Mouse (Mus musculus) retina, embryonic 14.5 days (tissue): ENCODE data around the gene Snx5.

ENCODE experiments used
- DNase-seq: peaks from one replicate; pipeline ENCODE4 v3.0.0-alpha.2; 2015; ENCODE audit warnings: low spot score

Snx5 gene

GRCm38 (mm10) chr2:144270507-144271420 lies at the start of gene Snx5, which contains the start of gene Mgme1:
Gene Snx5, minus strand, starts transcription at chr2:144270906.
Gene Mgme1, plus strand, starts transcription at chr2:144270663.
- DNase-seq: peak; percentile 92

DNA sequence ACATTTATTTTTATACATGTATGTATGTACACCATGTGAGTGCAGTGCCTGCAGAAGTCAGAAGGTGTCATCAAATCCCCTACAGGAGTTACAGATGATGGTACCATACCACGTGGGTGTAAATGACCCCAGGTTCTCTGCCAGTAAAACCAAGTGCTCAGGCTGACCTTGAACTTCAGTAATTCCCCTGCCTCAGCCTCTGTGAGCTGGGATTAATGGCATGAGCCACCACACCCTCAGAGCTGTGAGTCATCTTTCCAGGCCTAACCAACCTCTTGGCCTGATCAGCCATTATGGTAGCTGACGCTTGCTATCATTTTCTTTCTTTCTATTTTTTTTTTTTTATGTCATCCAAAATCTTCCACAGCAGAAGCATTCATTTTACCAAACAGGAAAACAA lies 40.7 kb upstream of the Snx5 start:
- no peak for DNase-seq

- DNase-seq: no peak
Measured at GRCm38 (mm10) chr2:144310273-144310672, 39.6 kb upstream of the Snx5 start.

DNA sequence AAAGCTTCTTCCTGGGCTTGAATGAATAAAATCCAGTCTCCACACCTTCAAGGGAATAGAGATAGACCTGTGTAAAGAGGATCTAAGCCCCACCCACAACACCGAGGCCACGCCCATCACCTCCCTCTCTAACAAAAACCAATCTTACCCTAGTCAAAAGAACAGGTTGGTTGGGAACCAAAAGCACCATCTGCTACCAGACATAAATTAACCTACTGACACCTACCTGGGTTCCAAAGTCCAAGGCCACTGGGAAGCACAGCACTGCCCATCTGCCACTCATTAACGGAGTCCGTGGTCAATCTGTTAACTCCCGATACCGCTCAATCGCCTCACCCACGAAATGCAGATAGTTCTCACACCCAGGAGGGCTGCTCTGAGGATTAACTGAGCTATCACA lies 37.9 kb upstream of the Snx5 start:
- no peak for DNase-seq

DNA sequence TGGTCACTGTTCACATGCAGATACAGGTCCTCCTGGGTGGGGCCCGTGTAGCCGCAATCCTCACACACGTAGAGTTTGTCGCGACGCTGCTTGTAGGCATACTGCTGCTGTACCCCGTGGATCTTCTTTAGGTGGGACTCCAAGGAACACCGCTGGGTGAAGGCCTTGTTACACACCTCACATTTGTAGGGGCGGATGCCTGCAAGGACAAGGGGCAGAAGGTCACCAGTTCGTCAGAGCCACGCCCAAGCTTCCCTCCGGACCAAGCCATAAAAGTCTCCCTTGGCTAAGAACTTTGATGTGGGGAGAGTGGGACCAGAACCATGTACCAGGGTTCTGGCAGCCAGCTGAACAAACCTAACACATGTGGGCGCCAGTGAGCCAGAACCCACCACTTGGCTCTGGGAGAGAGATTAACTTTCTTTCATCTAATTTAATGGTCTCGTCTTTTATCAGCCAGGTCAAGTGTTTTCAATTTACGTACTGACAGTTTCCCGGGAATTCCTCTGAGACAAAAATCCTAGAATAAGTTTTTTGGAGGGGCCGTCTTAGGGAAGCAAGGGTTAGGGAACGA lies 35.1 kb upstream of the Snx5 start:
- no peak for DNase-seq

GRCm38 (mm10) chr2:144301101-144301500 lies 30.4 kb upstream of the Snx5 start:
- DNase-seq: no peak

DNA sequence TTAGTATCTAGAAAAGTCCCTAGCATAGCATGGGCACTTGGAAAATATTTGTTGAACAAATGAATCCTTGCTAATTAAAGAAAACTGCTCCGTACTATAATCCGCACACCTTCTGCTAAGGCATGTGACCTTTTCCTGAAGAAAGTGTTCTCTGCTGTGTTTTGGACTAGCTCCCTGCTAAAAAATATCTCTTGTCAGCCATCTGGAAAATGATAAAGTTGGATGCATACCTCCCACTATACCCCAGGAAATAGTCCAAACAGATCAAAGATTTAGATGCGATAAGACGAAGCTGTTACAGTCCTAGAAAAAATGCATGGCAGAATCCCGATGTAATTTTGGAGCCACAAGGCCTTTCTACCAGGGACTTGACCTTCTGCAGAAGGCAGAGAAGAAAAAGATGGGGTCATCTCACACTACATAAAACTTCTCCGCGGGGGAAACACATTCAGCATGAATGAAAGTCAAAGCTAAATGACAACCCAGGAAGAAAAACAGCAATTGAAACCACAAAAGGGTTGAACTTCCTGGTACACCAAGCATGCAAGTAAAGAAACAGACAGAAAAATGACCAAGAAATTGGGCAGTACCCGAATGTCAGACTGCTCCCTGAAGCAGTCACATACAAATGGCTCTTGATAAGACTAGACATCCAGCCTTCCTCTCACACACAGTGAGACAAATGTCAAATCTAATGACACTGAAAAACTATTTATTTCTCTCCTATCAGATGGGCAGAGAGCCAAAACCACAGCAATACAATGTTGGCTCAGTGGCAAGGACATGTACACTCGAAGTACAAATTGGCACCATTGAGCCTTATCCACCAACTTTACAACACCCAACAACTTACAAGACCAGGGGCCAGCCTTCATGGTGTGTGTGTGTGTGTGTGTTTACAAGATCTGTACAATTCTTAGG lies 29.3 kb upstream of the Snx5 start:
- DNase-seq: no peak

- no peak for DNase-seq
Measured at GRCm38 (mm10) chr2:144295145-144295735, 24.5 kb upstream of the Snx5 start.

- no peak for DNase-seq
Measured at GRCm38 (mm10) chr2:144291600-144292305, 21.0 kb upstream of the Snx5 start.

- no peak for DNase-seq
Measured at GRCm38 (mm10) chr2:144290321-144290720, 19.6 kb upstream of the Snx5 start.

DNA sequence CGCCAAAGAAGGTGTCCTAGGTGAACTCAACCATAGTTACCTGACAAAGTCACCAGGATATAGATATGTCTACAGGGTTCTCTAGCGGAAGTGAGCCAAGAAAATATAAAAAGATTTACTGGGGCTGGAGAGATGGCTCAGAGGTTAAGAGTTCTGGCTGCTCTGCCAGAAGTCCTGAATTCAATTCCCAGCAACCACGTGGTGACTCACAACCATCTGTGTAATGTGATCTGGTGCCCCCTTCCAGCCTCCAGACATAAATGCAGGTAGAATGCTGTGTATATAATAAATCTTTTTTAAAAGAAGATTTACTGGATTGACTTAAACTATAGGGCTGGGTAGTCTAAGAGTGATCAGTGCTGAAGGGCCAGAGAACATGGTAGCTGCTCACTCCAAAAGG lies 10.7 kb upstream of the Snx5 start:
- no peak for DNase-seq

DNA sequence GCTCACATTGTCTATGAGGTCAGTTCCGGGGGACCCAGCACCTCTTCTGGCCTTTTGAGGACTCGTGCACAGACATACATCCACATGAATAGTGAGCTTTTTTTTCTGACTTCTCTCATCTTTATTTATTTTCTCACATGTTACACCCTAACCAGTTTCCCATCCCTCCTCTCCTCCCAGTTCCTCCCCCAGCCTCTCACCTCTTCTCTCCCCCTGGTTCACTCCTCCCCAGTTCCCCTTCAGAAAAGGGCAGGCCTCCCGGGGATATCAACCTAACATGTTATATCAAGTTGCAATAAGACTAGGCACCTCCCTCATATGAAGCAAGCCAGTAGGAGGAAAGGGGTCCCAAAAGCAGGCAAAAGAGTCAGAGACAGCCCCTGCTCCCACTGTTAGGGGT lies 9.9 kb upstream of the Snx5 start:
- DNase-seq: no peak

DNA sequence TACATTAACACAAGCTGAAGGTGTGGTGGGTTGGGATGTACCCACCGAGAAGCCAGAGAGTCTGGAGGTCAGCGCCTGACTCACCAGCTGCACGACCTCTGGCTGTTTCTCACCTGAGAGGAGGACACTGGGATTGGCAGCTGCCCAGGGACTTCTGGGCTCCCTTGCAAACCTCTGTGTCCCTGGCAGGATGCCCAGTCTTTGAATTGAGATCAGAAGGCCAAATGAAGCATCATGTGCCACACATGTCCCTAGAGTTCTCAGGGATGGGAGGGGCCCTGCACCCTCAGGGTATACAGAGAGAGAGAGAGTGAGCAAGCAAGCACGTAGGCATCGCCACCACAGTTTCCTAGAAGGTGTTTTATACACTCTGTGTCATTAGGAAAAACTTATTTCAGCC lies 9.0 kb upstream of the Snx5 start:
- no peak for DNase-seq

DNA sequence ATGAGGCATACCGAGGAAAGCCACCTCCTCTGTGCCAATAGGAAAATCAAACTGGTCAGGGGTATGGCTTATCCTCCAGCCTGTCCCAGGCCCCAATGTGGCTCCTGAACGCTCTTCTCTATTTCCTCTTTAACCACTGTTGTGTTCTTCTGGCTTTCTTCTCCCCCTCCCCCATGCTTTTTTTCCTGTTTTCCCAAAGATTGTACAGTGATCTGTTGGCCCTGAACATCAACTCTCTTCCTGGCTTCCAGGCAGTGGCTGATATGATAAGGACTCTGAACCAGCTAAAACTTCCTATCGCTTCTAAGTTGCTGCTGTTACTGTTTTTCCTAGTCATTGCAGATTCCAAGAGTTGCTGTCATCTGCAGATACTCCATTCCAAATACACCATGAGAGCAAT lies 6.2 kb upstream of the Snx5 start:
- DNase-seq: no peak

GRCm38 (mm10) chr2:144274741-144275140 lies 4.0 kb upstream of the Snx5 start:
- DNase-seq: no peak

DNA sequence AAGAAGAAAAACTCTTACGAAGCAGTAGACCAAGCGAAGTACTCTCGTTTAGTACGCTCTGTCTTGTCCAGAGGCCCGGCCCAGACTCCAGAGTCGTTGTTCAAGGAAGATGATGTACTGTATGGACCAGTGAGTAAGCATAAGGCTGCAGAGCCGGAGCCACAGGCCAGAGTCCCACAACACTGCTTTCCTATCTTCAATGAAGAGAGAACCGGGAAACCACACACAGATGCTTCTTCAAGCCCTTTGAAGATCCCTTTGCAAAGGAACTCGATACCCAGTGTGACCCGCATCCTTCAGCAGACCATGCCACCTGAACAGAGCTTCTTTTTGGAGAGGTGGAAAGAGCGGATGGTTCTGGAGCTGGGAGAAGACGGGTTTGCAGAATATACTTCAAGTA lies 1.4 kb upstream of the Snx5 start:
- DNase-seq: no peak

- DNase-seq: peak; percentile 17
Measured at GRCm38 (mm10) chr2:144269679-144270475, 829 bp downstream of the Snx5 start.

GRCm38 (mm10) chr2:144269306-144269650 lies 1.4 kb downstream of the Snx5 start:
- peak; percentile 20 for DNase-seq

- no peak for DNase-seq
Measured at GRCm38 (mm10) chr2:144268446-144269305, 2.0 kb downstream of the Snx5 start.

- no peak for DNase-seq
Measured at GRCm38 (mm10) chr2:144267731-144268015, 3.0 kb downstream of the Snx5 start.
